Mouse (Mus musculus): Measurements from ENCODE around the gene Tgif1. TPM values are rescaled to one million over a fixed set of nuclear protein-coding genes. Genes with fewer than 3 reads are reported as not detected.
A peak's percentile ranks its signal among the peaks of the same experiment; 100 is the strongest.

The Tgif1 gene
- polyA plus RNA-seq, 1 experiment from 2014 or later: 24.5 TPM

DNA sequence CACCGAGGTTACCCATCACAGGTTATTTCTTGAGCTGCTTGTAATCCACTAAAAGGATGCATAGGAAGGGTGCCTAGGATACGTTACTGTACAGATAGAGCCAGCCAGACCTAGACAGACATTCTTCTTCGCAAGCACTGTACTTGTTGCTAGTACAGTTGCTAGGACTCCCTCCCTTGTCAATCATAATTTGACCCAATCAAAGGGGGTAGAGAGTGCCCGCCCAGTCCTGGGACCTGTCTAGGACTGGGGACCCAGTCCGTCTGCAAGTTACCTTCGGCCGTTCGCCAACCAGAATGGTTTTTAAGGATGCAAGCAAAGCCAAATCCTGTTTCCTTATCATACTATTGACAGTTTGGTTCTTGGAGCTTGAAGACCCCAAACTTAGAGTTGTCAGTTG, 10.8 kb upstream of the Tgif1 start:
- 95% methylated on average over 8 of the region's 8 CpGs for WGBS
- Histone ChIP-seq H3K9ac (ENCODE audit: low read depth, low read length) (no peak overlapping the region), H3K36me3 (ENCODE audit: control insufficient read depth, insufficient read depth) (no peaks in the 10 kb centered on the region), H3K4me1 (replicated peaks; ENCODE audit: control insufficient read depth, insufficient read depth, low read length) (no peaks in the 10 kb centered on the region), H3K27ac (ENCODE audit: low read depth, low read length) (no peak overlapping the region), H3K9me3 (ENCODE audit: control insufficient read depth) (no peaks in the 10 kb centered on the region), H3K4me3 (ENCODE audit: low read depth, low read length) (no peak overlapping the region), H3K4me2 (replicated peaks; ENCODE audit: low read depth) (no peak overlapping the region), H3K27me3 (replicated peaks; ENCODE audit: control insufficient read depth, insufficient read depth, low read length) (no peaks in the 10 kb centered on the region)
- TF ChIP-seq CTCF (IDR thresholded peaks at IDR 0.05; ENCODE audit: low read depth): no peak
- ATAC-seq: no peak

DNA sequence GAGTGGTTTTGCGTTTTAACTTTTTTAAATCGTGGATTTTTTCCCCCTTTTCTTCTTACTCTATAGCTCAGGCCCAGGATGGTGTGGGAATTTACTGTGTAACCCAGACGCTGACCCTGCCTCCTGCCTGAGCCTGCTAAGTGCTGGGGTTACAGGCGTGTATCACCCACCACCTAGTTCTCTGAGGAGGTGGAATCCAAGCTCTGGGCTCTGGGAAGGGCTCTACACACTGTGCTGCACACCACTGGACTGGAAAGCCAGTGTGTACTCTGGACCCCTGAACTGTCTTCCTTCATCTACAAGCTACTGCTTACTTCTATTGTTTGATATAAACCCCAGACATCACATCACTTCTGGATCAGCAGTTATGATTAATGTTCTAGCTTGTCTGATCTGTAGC, 5.5 kb upstream of the Tgif1 start:
- WGBS: 92% methylated on average over 4 of the region's 4 CpGs
- Histone ChIP-seq H3K4me1 (replicated peaks; ENCODE audit: control insufficient read depth, insufficient read depth, low read length) (no peaks in the 10 kb centered on the region; the same call in 1 of the 2 replicates), H3K4me2 (replicated peaks; ENCODE audit: low read depth) (no peak overlapping the region), H3K27me3 (replicated peaks; ENCODE audit: control insufficient read depth, insufficient read depth, low read length) (no peaks in the 10 kb centered on the region), H3K9ac (ENCODE audit: low read depth, low read length) (no peak overlapping the region), H3K27ac (ENCODE audit: low read depth, low read length) (no peak overlapping the region), H3K4me3 (ENCODE audit: low read depth, low read length) (no peak overlapping the region), H3K9me3 (ENCODE audit: control insufficient read depth) (no peaks in the 10 kb centered on the region), H3K36me3 (ENCODE audit: control insufficient read depth, insufficient read depth) (no peaks in the 10 kb centered on the region)
- ATAC-seq: no peak
- TF ChIP-seq CTCF (IDR thresholded peaks at IDR 0.05; ENCODE audit: low read depth): no peak

DNA sequence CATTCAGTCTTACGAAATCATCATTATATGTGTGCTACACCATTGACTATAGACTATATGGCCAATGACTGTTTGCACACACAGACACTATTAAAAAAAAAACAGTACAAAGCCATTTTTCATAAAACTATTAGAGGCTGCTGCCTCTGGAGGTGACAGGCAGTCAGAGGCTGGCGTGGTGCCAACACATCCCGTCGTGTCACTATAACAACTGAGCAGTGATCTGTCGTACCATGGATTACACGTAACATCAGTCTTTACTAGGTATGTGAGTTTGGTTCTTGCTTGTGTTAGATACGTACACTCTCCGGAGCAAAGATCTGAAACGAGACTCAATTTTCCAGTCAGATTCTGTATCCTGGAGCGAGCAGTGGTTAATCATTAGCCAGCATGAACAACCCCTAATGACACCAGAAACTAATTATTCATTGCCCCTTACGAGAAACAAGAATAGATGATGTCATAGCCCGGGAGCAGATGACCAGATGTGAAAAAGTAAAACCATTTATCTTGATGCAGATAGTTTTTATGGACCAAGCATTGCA, 3.6 kb upstream of the Tgif1 start:
- Histone ChIP-seq H3K36me3 (ENCODE audit: control insufficient read depth, insufficient read depth) (no peaks in the 10 kb centered on the region), H3K27me3 (replicated peaks; ENCODE audit: control insufficient read depth, insufficient read depth, low read length) (no peaks in the 10 kb centered on the region), H3K27ac (ENCODE audit: low read depth, low read length) (no peak overlapping the region), H3K4me1 (replicated peaks; ENCODE audit: control insufficient read depth, insufficient read depth, low read length) (no peaks in the 10 kb centered on the region; the same call in 1 of the 2 replicates), H3K4me3 (ENCODE audit: low read depth, low read length) (peak overlapping the region; percentile 13; the same call in 1 of the 2 replicates), H3K4me2 (replicated peaks; ENCODE audit: low read depth) (peak overlapping the region; percentile 30; the same call in 1 of the 2 replicates), H3K9ac (ENCODE audit: low read depth, low read length) (no peak overlapping the region), H3K9me3 (ENCODE audit: control insufficient read depth) (no peaks in the 10 kb centered on the region)
- TF ChIP-seq CTCF (IDR thresholded peaks at IDR 0.05; ENCODE audit: low read depth): peak; percentile 35
- peak; percentile 15; the same call in 1 of the 2 replicates for ATAC-seq
- 23% methylated on average over 12 of the region's 12 CpGs for WGBS

DNA sequence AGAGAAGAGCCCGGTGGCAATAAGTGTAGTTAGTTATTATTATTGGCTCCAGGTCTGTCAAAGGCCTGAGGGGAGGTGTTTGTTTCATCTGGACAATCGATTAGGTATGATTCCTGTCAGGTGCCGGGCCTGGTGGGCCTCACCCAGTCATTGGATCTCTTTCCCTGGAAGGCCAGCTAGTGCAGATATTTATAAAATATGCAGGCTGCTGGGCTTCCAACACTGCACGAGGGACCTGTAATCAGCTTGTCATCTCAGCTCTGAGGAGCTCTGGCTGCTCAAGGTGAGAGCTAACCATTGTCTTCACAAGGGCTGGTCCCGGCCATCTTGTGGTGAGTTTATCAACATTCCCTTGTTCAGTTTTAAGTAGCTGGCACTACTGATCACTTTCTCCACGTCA, 675 bp upstream of the Tgif1 start:
- no peak for ATAC-seq
- 24% methylated on average over 6 of the region's 6 CpGs for WGBS
- TF ChIP-seq CTCF (IDR thresholded peaks at IDR 0.05; ENCODE audit: low read depth): no peak
- Histone ChIP-seq H3K9ac (ENCODE audit: low read depth, low read length) (peak overlapping the region; percentile 70; the same call in 1 of the 2 replicates), H3K27me3 (replicated peaks; ENCODE audit: control insufficient read depth, insufficient read depth, low read length) (no peaks in the 10 kb centered on the region), H3K9me3 (ENCODE audit: control insufficient read depth) (no peaks in the 10 kb centered on the region), H3K4me3 (ENCODE audit: low read depth, low read length) (peak overlapping the region; percentile 78), H3K4me2 (replicated peaks; ENCODE audit: low read depth) (peak overlapping the region; percentile 94), H3K27ac (ENCODE audit: low read depth, low read length) (peak overlapping the region; percentile 96), H3K36me3 (ENCODE audit: control insufficient read depth, insufficient read depth) (no peaks in the 10 kb centered on the region), H3K4me1 (replicated peaks; ENCODE audit: control insufficient read depth, insufficient read depth, low read length) (no peaks in the 10 kb centered on the region; the same call in 1 of the 2 replicates)

DNA sequence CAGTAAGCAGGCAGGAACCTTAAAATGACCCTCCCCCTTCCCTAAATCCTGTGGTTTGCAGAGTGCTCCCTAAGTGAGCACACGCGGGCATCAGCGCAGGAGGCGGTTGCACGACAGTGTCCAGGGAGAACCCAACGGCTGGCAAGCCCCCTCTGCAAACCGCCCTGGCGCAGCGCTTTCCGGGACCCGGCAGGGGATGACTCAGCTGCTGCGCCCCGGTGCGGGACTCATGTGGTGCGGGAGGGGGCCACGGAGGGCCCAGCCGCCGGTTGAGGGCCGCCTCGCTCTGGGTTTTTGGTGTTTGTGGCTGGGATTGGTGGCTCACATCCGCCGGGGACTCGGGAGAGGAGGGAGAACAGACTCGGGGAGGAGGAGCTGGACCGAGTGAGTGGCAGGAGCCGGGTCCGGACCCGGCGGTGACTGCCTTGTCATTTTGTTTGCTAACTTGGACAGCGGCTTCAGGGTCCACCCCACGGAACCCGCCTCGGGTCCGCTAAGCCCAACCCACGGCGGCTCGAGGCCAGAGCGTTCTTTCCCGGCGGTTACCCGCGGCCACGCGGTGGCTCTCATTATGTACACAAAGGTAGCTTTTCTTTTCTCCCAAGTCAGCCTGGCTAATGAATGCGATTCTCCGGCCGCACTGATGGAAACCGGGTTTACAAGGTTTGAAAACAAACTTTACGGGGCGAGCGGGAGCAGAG, 510 bp downstream of the Tgif1 start:
- Histone ChIP-seq H3K27me3 (replicated peaks; ENCODE audit: control insufficient read depth, insufficient read depth, low read length) (no peaks in the 10 kb centered on the region), H3K4me3 (ENCODE audit: low read depth, low read length) (peak overlapping the region; percentile 78), H3K4me2 (replicated peaks; ENCODE audit: low read depth) (peak overlapping the region; percentile 94), H3K9me3 (ENCODE audit: control insufficient read depth) (no peaks in the 10 kb centered on the region), H3K4me1 (replicated peaks; ENCODE audit: control insufficient read depth, insufficient read depth, low read length) (no peaks in the 10 kb centered on the region; the same call in 1 of the 2 replicates), H3K27ac (ENCODE audit: low read depth, low read length) (peak overlapping the region; percentile 96), H3K9ac (ENCODE audit: low read depth, low read length) (peak overlapping the region; percentile 70), H3K36me3 (ENCODE audit: control insufficient read depth, insufficient read depth) (no peaks in the 10 kb centered on the region)
- ATAC-seq: peak; percentile 50
- WGBS: under 1% methylated on average over 51 of the region's 51 CpGs
- peak; percentile 15; the same call in 1 of the 2 replicates for TF ChIP-seq CTCF (IDR thresholded peaks at IDR 0.05; ENCODE audit: low read depth)

DNA sequence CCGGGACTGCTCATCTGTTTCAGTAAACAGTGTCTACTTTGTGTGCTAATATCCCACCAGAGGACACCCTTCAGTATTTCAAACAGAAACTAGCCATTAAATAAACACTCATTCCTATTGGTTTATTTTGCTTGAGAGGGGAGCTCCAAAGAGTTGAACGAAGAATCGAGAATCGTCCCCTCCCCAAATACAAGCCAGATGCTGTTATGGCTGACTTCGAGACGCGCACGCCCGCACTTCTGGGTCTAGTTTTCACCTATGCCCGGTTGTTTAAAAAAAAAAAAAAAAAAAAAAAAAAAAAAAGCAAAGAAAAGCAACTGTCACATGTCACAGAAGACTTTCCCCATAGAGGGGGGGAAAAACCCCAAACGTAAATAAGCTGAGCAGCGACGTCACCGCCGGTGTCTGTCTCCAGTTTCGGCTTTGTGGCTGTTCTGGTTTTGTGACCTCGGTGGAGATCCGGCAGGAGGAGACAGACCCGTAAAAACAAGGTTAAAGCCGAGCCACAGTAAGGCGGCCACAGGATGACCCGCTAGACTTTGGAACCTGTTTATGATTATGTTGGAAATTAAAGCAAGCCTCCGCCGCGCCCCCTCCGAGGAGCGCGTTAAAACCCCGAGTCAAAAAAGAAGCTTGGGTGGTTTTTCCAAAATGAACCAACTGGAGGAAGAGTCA, 1.2 kb downstream of the Tgif1 start:
- peak; percentile 41 for TF ChIP-seq CTCF (IDR thresholded peaks at IDR 0.05; ENCODE audit: low read depth)
- peak; percentile 48 for ATAC-seq
- under 1% methylated on average over 29 of the region's 29 CpGs for WGBS
- peak overlapping the region; percentile 96 for H3K27ac ChIP-seq (ENCODE audit: low read depth, low read length)
- peak overlapping the region; percentile 78 for H3K4me3 ChIP-seq (ENCODE audit: low read depth, low read length)
- peak overlapping the region; percentile 70 for H3K9ac ChIP-seq (ENCODE audit: low read depth, low read length)
- no peaks in the 10 kb centered on the region for H3K9me3 ChIP-seq (ENCODE audit: control insufficient read depth)
- no peaks in the 10 kb centered on the region for H3K27me3 ChIP-seq (replicated peaks; ENCODE audit: control insufficient read depth, insufficient read depth, low read length)
- no peaks in the 10 kb centered on the region; the same call in 1 of the 2 replicates for H3K4me1 ChIP-seq (replicated peaks; ENCODE audit: control insufficient read depth, insufficient read depth, low read length)
- no peaks in the 10 kb centered on the region for H3K36me3 ChIP-seq (ENCODE audit: control insufficient read depth, insufficient read depth)
- H3K4me2 ChIP-seq (replicated peaks; ENCODE audit: low read depth): peak overlapping the region; percentile 94

Data from intestine, postnatal 0 days (tissue).